Mouse (Mus musculus) myocyte (in vitro differentiated cells): ENCODE results near the gene Crispld2. TPM values are rescaled to one million over a fixed set of nuclear protein-coding genes. Genes with fewer than 3 reads are reported as not detected.

Experiments used
- H3K27me3 ChIP-seq: one replicate; pipeline ENCODE4 v1.6.1; 2011; ENCODE audit not compliant: control insufficient read depth, insufficient read depth, insufficient read length
- H3K36me3 ChIP-seq: one replicate; pipeline ENCODE4 v1.6.1; 2011; ENCODE audit not compliant: control insufficient read depth, insufficient read depth
- H3K4me2 ChIP-seq: one replicate; pipeline ENCODE4 v1.6.1; 2011; ENCODE audit warnings: low read depth, control low read depth
- H3K4me3 ChIP-seq: one replicate; pipeline ENCODE4 v1.5.1; 2011; ENCODE audit warnings: mild to moderate bottlenecking, control low read depth, moderate library complexity
- H3K79me2 ChIP-seq: one replicate; pipeline ENCODE4 v1.6.1; 2011; ENCODE audit not compliant: control insufficient read depth, insufficient read depth
- H3ac ChIP-seq: one replicate; pipeline ENCODE4 v1.6.1; 2011; ENCODE audit not compliant: control insufficient read depth, insufficient read length
- CEBPB ChIP-seq: IDR thresholded peaks from 2 replicates; pipeline ENCODE4 v1.6.1; 2011; ENCODE audit warnings: mild to moderate bottlenecking, moderate library complexity; ENCODE audit not compliant: poor library complexity, insufficient read depth, severe bottlenecking
- E2F4 ChIP-seq: IDR thresholded peaks from one replicate; pipeline ENCODE4 v1.6.1; 2011; ENCODE audit warnings: mild to moderate bottlenecking, control low read depth, moderate library complexity; ENCODE audit not compliant: insufficient read depth
- MAX ChIP-seq: IDR thresholded peaks from one replicate; pipeline ENCODE4 v1.6.1; 2011; ENCODE audit warnings: low read depth, mild to moderate bottlenecking, control low read depth
- MYOD1 ChIP-seq, 3 experiments: IDR thresholded peaks; one replicate each; pipeline ENCODE4 v1.6.1; 2011; ENCODE audit warnings: control low read depth in 2 of 3, low read depth in 2 of 3, mild to moderate bottlenecking in 2 of 3, moderate library complexity in 1 of 3; ENCODE audit not compliant: insufficient read length in 2 of 3, control insufficient read depth in 1 of 3
- MYOG ChIP-seq, 3 experiments: IDR thresholded peaks; one replicate each; pipeline ENCODE4 v1.6.1; 2011; ENCODE audit warnings: control low read depth in 2 of 3, low read depth in 2 of 3, mild to moderate bottlenecking in 2 of 3; ENCODE audit not compliant: insufficient read length in 2 of 3, control insufficient read depth in 1 of 3, insufficient read depth in 1 of 3
- POLR2A ChIP-seq: IDR thresholded peaks from one replicate; pipeline ENCODE4 v1.6.1; 2011; ENCODE audit warnings: low read depth, mild to moderate bottlenecking, control low read depth, moderate library complexity; ENCODE audit not compliant: insufficient read length
- POLR2AphosphoS2 ChIP-seq: IDR thresholded peaks from one replicate; pipeline ENCODE4 v1.6.1; 2011; ENCODE audit warnings: low read depth, control low read depth; ENCODE audit not compliant: insufficient read length
- REST ChIP-seq: IDR thresholded peaks from one replicate; pipeline ENCODE4 v1.6.1; 2011; ENCODE audit warnings: mild to moderate bottlenecking, control low read depth, moderate library complexity; ENCODE audit not compliant: insufficient read depth, insufficient read length
- SRF ChIP-seq: IDR thresholded peaks from one replicate; pipeline ENCODE4 v1.6.1; 2011; ENCODE audit warnings: low read depth; ENCODE audit not compliant: control insufficient read depth, insufficient read length
- TCF12 ChIP-seq: IDR thresholded peaks from one replicate; pipeline ENCODE4 v1.6.1; 2011; ENCODE audit warnings: mild to moderate bottlenecking, control low read depth; ENCODE audit not compliant: poor library complexity, insufficient read depth, severe bottlenecking
- TCF3 ChIP-seq: IDR thresholded peaks from one replicate; pipeline ENCODE4 v1.6.1; 2011; ENCODE audit warnings: low read depth, control low read depth; ENCODE audit not compliant: insufficient read length
- USF1 ChIP-seq: IDR thresholded peaks from one replicate; pipeline ENCODE4 v1.6.1; 2011; ENCODE audit warnings: low read depth, mild to moderate bottlenecking, control low read depth, moderate library complexity
- polyA plus RNA-seq: library from polyadenylated mRNA; unstranded; fragments of >200 nt; fragmentation: generic; extraction: Trizol; gene quantifications from one replicate; pipeline ENCODE4 v1.2.1, GENCODE M21; 2012; ENCODE audit warnings: missing spikeins

Crispld2 gene
- 0.07 TPM for polyA plus RNA-seq

GRCm38 (mm10) chr8:119992249-119992648 lies at the start of gene Crispld2:
TSS of gene Crispld2 (plus strand) at chr8:119992438.
- Histone ChIP-seq H3K4me3 (no peak within 1 kb of the TSS), H3K36me3 (no peaks in the 10 kb centered on the region), H3K4me2 (no peak within 1 kb of the TSS), H3K27me3 (peaks cover 32% of the 10 kb centered on the region), H3ac (no peak within 1 kb of the TSS), H3K79me2 (no peaks in the 10 kb centered on the region)
- TF ChIP-seq TCF12 (no peak), MAX (no peak), POLR2A (no peak), MYOG (IDR thresholded peaks at IDR 0.05; ENCODE audit: control insufficient read depth in 1 of 3, insufficient read depth in 1 of 3, insufficient read length in 2 of 3, low read depth in 2 of 3) (no peak), CEBPB (no peak), USF1 (no peak), TCF3 (no peak), SRF (no peak), E2F4 (no peak), POLR2AphosphoS2 (no peak), REST (no peak), MYOD1 (IDR thresholded peaks at IDR 0.05; ENCODE audit: control insufficient read depth in 1 of 3, insufficient read length in 2 of 3, low read depth in 2 of 3) (no peak)

- no peak overlapping the region for H3K4me3 ChIP-seq
- peaks cover 14% of the 10 kb centered on the region for H3K79me2 ChIP-seq
- H3K36me3 ChIP-seq: peaks cover 12% of the 10 kb centered on the region
- H3K27me3 ChIP-seq: no peaks in the 10 kb centered on the region
- no peak overlapping the region for H3K4me2 ChIP-seq
- no peak overlapping the region for H3ac ChIP-seq
- TF ChIP-seq MYOD1 (IDR thresholded peaks at IDR 0.05; ENCODE audit: control insufficient read depth in 1 of 3, insufficient read length in 2 of 3, low read depth in 2 of 3): no peak
- TF ChIP-seq MAX: no peak
- no peak for TF ChIP-seq REST
- no peak for TF ChIP-seq USF1
- TF ChIP-seq POLR2AphosphoS2: no peak
- no peak for TF ChIP-seq TCF12
- TF ChIP-seq TCF3: no peak
- TF ChIP-seq E2F4: no peak
These were observed 48.6 kb upstream of the Crispld2 start for GRCm38 (mm10) chr8:119943616-119944015.

- H3K27me3 ChIP-seq: no peaks in the 10 kb centered on the region
- H3K79me2 ChIP-seq: peaks cover 14% of the 10 kb centered on the region
These were observed 48.0 kb upstream of the Crispld2 start for GRCm38 (mm10) chr8:119944096-119944811.

GRCm38 (mm10) chr8:119946326-119946865 lies 45.8 kb upstream of the Crispld2 start:
- Histone ChIP-seq H3K4me2 (peak overlapping the region; percentile 16), H3ac (no peak overlapping the region), H3K36me3 (peaks cover 18% of the 10 kb centered on the region), H3K27me3 (no peaks in the 10 kb centered on the region), H3K4me3 (no peak overlapping the region), H3K79me2 (peaks cover 14% of the 10 kb centered on the region)
- TF ChIP-seq POLR2A: no peak
- peak in 2 of 3 experiments; percentile 56 to 85 for TF ChIP-seq MYOD1 (IDR thresholded peaks at IDR 0.05; ENCODE audit: control insufficient read depth in 1 of 3, insufficient read length in 2 of 3, low read depth in 2 of 3)
- peak in 2 of 3 experiments; percentile 20 to 56 for TF ChIP-seq MYOG (IDR thresholded peaks at IDR 0.05; ENCODE audit: control insufficient read depth in 1 of 3, insufficient read depth in 1 of 3, insufficient read length in 2 of 3, low read depth in 2 of 3)
- no peak for TF ChIP-seq POLR2AphosphoS2
- no peak for TF ChIP-seq USF1
- TF ChIP-seq E2F4: no peak
- no peak for TF ChIP-seq TCF12
- no peak for TF ChIP-seq SRF

More at GRCm38 (mm10) chr8:119944096-119944811, 48.0 kb upstream of the Crispld2 start:
- H3K36me3 ChIP-seq: peaks cover 5% of the 10 kb centered on the region
- no peak overlapping the region for H3ac ChIP-seq
- no peak overlapping the region for H3K4me2 ChIP-seq
- TF ChIP-seq TCF12 (no peak), MAX (no peak), REST (no peak), MYOG (IDR thresholded peaks at IDR 0.05; ENCODE audit: control insufficient read depth in 1 of 3, insufficient read depth in 1 of 3, insufficient read length in 2 of 3, low read depth in 2 of 3) (no peak), POLR2A (no peak), E2F4 (no peak), MYOD1 (IDR thresholded peaks at IDR 0.05; ENCODE audit: control insufficient read depth in 1 of 3, insufficient read length in 2 of 3, low read depth in 2 of 3) (no peak), SRF (no peak), USF1 (no peak), TCF3 (no peak)
- no peak overlapping the region for H3K4me3 ChIP-seq

- TF ChIP-seq MYOD1 (IDR thresholded peaks at IDR 0.05; ENCODE audit: control insufficient read depth in 1 of 3, insufficient read length in 2 of 3, low read depth in 2 of 3) (no peak), TCF12 (no peak), REST (no peak), USF1 (no peak), POLR2AphosphoS2 (no peak), E2F4 (no peak), MAX (no peak), POLR2A (no peak), CEBPB (no peak), MYOG (IDR thresholded peaks at IDR 0.05; ENCODE audit: control insufficient read depth in 1 of 3, insufficient read depth in 1 of 3, insufficient read length in 2 of 3, low read depth in 2 of 3) (no peak), TCF3 (no peak), SRF (no peak)
- Histone ChIP-seq H3K4me3 (no peak overlapping the region), H3ac (no peak overlapping the region), H3K4me2 (no peak overlapping the region), H3K27me3 (no peaks in the 10 kb centered on the region), H3K79me2 (peaks cover 14% of the 10 kb centered on the region), H3K36me3 (peaks cover 18% of the 10 kb centered on the region)
These were observed 44.6 kb upstream of the Crispld2 start for GRCm38 (mm10) chr8:119947653-119948052.
